Mouse (Mus musculus): ENCODE results near the gene Irx4.

DNA sequence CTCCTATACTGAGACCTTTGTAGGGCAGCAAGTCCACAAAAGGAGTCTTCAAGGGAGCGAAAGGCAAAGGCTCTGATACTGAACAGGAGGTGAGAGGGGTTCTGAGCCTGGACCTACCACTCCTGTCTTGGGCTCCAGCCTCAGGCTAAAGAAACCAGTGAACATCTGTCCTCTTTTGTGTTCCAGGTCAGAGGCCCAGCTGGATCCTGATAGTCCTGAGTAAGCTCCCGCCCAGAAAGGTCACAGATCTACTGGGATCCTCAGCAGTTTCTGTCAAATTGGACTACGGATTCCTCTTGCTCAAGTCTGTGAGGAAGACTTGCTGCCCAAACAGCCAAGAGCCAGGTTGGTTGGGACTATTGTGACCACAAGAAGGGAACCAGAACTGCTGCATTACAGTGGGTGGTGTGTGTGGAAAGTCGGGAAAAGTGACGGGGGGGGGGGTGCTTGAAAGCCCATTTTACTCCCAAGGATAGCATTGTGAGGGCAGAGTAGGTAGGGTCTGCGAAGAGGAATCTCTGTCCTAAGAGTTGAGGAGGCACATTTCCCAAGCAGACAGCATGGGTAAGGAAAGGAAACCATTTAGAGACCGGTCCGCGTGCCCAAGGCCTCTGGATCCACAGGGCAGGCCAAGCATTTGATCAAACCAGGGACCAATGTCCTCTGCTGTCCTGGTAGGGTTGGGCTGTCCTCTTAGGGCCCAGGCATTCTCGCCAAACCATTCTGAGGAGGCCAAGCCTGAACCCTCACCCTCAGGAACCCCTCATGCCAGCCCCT is 514 bp upstream of the Irx4 start:
- no peak for TF ChIP-seq GATA1 (IDR thresholded peaks at IDR 0.05; ENCODE audit: low read length)
- no peak for TF ChIP-seq TAL1 (IDR thresholded peaks at IDR 0.05; ENCODE audit: low read length)

All from erythroblast, embryonic 14.5 days (primary cell).